Mouse (Mus musculus) CH12.LX (cell line): ENCODE data around the gene Car10. TPM values are rescaled to one million over a fixed set of nuclear protein-coding genes. Genes with fewer than 3 reads are reported as not detected.

Experiments
- DNase-seq: peaks from one replicate; pipeline ENCODE4 v3.0.0-alpha.2; 2013; ENCODE audit errors: extremely low read depth
- H3K27ac ChIP-seq: 2 replicates; pipeline ENCODE4 v1.5.1; 2012; ENCODE audit warnings: low read depth, mild to moderate bottlenecking, control low read depth, moderate library complexity; ENCODE audit not compliant: insufficient read depth
- H3K27me3 ChIP-seq: replicated peaks from 2 replicates; pipeline ENCODE3; 2012; ENCODE audit warnings: inconsistent platforms
- H3K36me3 ChIP-seq, 2 experiments: replicated peaks in 1 of 2; 2 replicates each; pipeline versions ENCODE3 to v1.6.1; 2012; ENCODE audit warnings: inconsistent platforms in 1 of 2, low read length in 1 of 2, mild to moderate bottlenecking in 1 of 2, mixed read lengths in 1 of 2, moderate library complexity in 1 of 2; ENCODE audit not compliant: control insufficient read depth in 1 of 2, insufficient read depth in 1 of 2
- H3K4me1 ChIP-seq, 2 experiments: 2 replicates each; pipeline ENCODE4 v1.6.1; 2012; ENCODE audit warnings: inconsistent platforms in 1 of 2, moderate library complexity in 1 of 2; ENCODE audit not compliant: insufficient read depth in 2 of 2, control insufficient read depth in 1 of 2
- H3K4me2 ChIP-seq: 2 replicates; pipeline ENCODE4 v1.6.1; 2012; ENCODE audit warnings: low read depth, mild to moderate bottlenecking, control low read depth; ENCODE audit not compliant: poor library complexity, insufficient read depth, severe bottlenecking
- H3K4me3 ChIP-seq, 3 experiments: fragments of 150-350 bp in 1 of 3; sonication (generic) in 1 of 3; replicated peaks in 1 of 3; 2 replicates each; pipeline versions ENCODE3 to v1.5.1; 2011 to 2012; ENCODE audit warnings: low read depth in 2 of 3, low read length in 2 of 3, mild to moderate bottlenecking in 2 of 3, moderate library complexity in 2 of 3, control low read depth in 1 of 3, improper control_type of control experiment in 1 of 3, inconsistent platforms in 1 of 3, mixed read lengths in 1 of 3; ENCODE audit not compliant: poor library complexity in 1 of 3
- H3K79me2 ChIP-seq: replicated peaks from 2 replicates; pipeline ENCODE4 v1.6.1; 2012; ENCODE audit warnings: mild to moderate bottlenecking, moderate library complexity; ENCODE audit not compliant: control insufficient read depth, poor library complexity, insufficient read depth, severe bottlenecking; ENCODE audit errors: extremely low read depth
- H3K9ac ChIP-seq: 2 replicates; pipeline ENCODE4 v1.6.1; 2012; ENCODE audit warnings: low read depth, mild to moderate bottlenecking, control low read depth, moderate library complexity; ENCODE audit not compliant: insufficient read depth
- H3K9me3 ChIP-seq: replicated peaks from 2 replicates; pipeline ENCODE3; 2012; ENCODE audit warnings: low read length, inconsistent platforms, mixed read lengths
- BHLHE40 ChIP-seq: IDR thresholded peaks from 2 replicates; pipeline ENCODE4 v1.6.1; 2011; ENCODE audit warnings: mild to moderate bottlenecking, low read depth, low read length, improper control_type of control experiment
- CTCF ChIP-seq, 2 experiments: IDR thresholded peaks in 1 of 2; conservative IDR thresholded peaks in 1 of 2; 2 replicates each; pipeline ENCODE4 v1.5.1; 2011 to 2012; ENCODE audit warnings: low read depth in 2 of 2, low read length in 2 of 2, improper control_type of control experiment in 1 of 2, inconsistent platforms in 1 of 2, mild to moderate bottlenecking in 1 of 2, moderate library complexity in 1 of 2
- EP300 ChIP-seq: IDR thresholded peaks from 2 replicates; pipeline ENCODE4 v1.6.1; 2011; ENCODE audit warnings: low read length, improper control_type of control experiment
- GABPA ChIP-seq: IDR thresholded peaks from 2 replicates; pipeline ENCODE4 v1.6.1; 2012; ENCODE audit warnings: low read depth, low read length, improper control_type of control experiment, inconsistent platforms; ENCODE audit not compliant: insufficient replicate concordance
- HCFC1 ChIP-seq: IDR thresholded peaks from 2 replicates; pipeline ENCODE4 v1.6.1; 2012; ENCODE audit warnings: low read depth, mild to moderate bottlenecking, inconsistent platforms, low read length, improper control_type of control experiment
- IRF4 ChIP-seq: IDR thresholded peaks from 2 replicates; pipeline ENCODE4 v1.6.1; 2014; ENCODE audit warnings: low read depth, mild to moderate bottlenecking, inconsistent platforms, low read length, improper control_type of control experiment
- JUND ChIP-seq: conservative IDR thresholded peaks from 2 replicates; pipeline ENCODE4 v1.6.1; 2011; ENCODE audit warnings: low read depth, low read length, improper control_type of control experiment
- MAFK ChIP-seq: IDR thresholded peaks from 2 replicates; pipeline ENCODE4 v1.6.1; 2011; ENCODE audit warnings: low read length, improper control_type of control experiment; ENCODE audit not compliant: insufficient replicate concordance
- MXI1 ChIP-seq: IDR thresholded peaks from 2 replicates; pipeline ENCODE4 v1.6.1; 2011; ENCODE audit warnings: mild to moderate bottlenecking, low read depth, low read length, improper control_type of control experiment
- MYC ChIP-seq: IDR thresholded peaks from 2 replicates; pipeline ENCODE4 v1.6.1; 2011; ENCODE audit warnings: low read depth, mild to moderate bottlenecking, improper control_type of control experiment, low read length
- PAX5 ChIP-seq: IDR thresholded peaks from 2 replicates; pipeline ENCODE4 v1.6.1; 2012; ENCODE audit warnings: low read length, inconsistent platforms, mixed read lengths
- POLR2AphosphoS2 ChIP-seq: IDR thresholded peaks from 2 replicates; pipeline ENCODE4 v1.6.1; 2011; ENCODE audit warnings: low read depth, low read length, improper control_type of control experiment
- SIN3A ChIP-seq: IDR thresholded peaks from 2 replicates; pipeline ENCODE4 v1.6.1; 2012; ENCODE audit warnings: low read length, improper control_type of control experiment, inconsistent platforms
- TCF12 ChIP-seq: IDR thresholded peaks from 2 replicates; pipeline ENCODE4 v1.6.1; 2014; ENCODE audit warnings: low read depth, mild to moderate bottlenecking, inconsistent platforms, low read length, improper control_type of control experiment
- UBTF ChIP-seq: IDR thresholded peaks from 2 replicates; pipeline ENCODE4 v1.6.1; 2012; ENCODE audit warnings: low read depth, mild to moderate bottlenecking, inconsistent platforms, low read length, improper control_type of control experiment, moderate library complexity
- USF1 ChIP-seq: IDR thresholded peaks from 2 replicates; pipeline ENCODE4 v1.6.1; 2014; ENCODE audit warnings: low read depth, mild to moderate bottlenecking, inconsistent platforms, low read length, improper control_type of control experiment
- ZC3H11A ChIP-seq: IDR thresholded peaks from 2 replicates; pipeline ENCODE4 v1.6.1; 2012; ENCODE audit warnings: low read depth, mild to moderate bottlenecking, inconsistent platforms, low read length, improper control_type of control experiment
- ZKSCAN1 ChIP-seq: IDR thresholded peaks from 2 replicates; pipeline ENCODE4 v1.6.1; 2012; ENCODE audit warnings: low read depth, inconsistent platforms, low read length, improper control_type of control experiment, borderline replicate concordance
- ZMIZ1 ChIP-seq: IDR thresholded peaks from 2 replicates; pipeline ENCODE4 v1.6.1; 2012; ENCODE audit warnings: low read depth, mild to moderate bottlenecking, inconsistent platforms, low read length, improper control_type of control experiment
- dilution Hi-C: fragments of 300-500 bp; cut with MboI; formaldehyde crosslinking; loops from 2 replicates; pipeline ENCODE4 v1.14.3; 2020; ENCODE audit warnings: low sequenced_read_pairs; ENCODE audit not compliant: extremely low pct_unique_long_range_greater_than_20kb, extremely low pct_ligation_motif_present
- in situ Hi-C: fragments of 300-500 bp; cut with MboI; formaldehyde crosslinking; loops from 3 replicates; pipeline ENCODE4 v1.14.3; 2019; ENCODE audit warnings: low sequenced_read_pairs, low pct_ligation_motif_present, low pct_unique_long_range_greater_than_20kb, mixed read lengths
- polyA plus RNA-seq: library from polyadenylated mRNA; unstranded; fragments of >175 nt; gene quantifications from 2 replicates; pipeline ENCODE4 v1.2.1, GENCODE M21; 2012; ENCODE audit warnings: low read depth; ENCODE audit not compliant: insufficient read length
- total RNA-seq, 2 experiments: library from RNA; depleted of rRNA; stranded (reverse); fragments of 300-350 nt in 1 of 2; fragments of >200 nt in 1 of 2; gene quantifications; 2 replicates each; pipeline ENCODE4 v1.2.3; 2012 to 2014

The Car10 gene
- total and polyA plus RNA-seq, 3 experiments, result not detected

DNA sequence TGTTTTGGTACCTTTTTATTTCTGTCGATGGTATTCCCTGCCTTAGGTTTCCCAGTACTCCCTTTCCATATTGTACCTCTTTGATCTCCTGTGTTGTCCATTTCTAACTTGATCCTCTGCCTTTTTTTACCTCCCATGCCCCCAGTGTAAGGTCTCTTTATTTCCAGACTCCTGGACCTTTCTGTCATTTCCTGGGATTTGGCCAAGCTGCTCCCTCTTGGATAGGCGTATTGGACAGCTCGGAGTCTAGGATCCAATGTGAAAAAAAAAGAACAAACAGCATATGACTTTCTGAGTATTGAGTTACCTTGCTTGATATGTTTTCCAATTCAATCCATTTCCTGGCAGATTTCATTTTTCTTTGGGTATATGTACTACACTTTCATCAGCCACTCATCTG, 102.2 kb downstream of the Car10 start:
- H3K4me1 ChIP-seq, result no peaks in the 10 kb centered on the region
- dilution Hi-C loops (no loop called here), in situ Hi-C loops (no loop called here)
- H3K4me2 ChIP-seq, result no peak overlapping the region
- TF ChIP-seq TCF12, result no peak
- no peak for TF ChIP-seq POLR2AphosphoS2
- no peak for DNase-seq
- H3K36me3 ChIP-seq, result no peaks in the 10 kb centered on the region
- H3K27me3 ChIP-seq, result no peaks in the 10 kb centered on the region
- H3K9me3 ChIP-seq, result peaks cover 54% of the 10 kb centered on the region
- no peak overlapping the region for H3K9ac ChIP-seq
- no peaks in the 10 kb centered on the region for H3K79me2 ChIP-seq
- H3K27ac ChIP-seq, result no peak overlapping the region
- no peak overlapping the region for H3K4me3 ChIP-seq

DNA sequence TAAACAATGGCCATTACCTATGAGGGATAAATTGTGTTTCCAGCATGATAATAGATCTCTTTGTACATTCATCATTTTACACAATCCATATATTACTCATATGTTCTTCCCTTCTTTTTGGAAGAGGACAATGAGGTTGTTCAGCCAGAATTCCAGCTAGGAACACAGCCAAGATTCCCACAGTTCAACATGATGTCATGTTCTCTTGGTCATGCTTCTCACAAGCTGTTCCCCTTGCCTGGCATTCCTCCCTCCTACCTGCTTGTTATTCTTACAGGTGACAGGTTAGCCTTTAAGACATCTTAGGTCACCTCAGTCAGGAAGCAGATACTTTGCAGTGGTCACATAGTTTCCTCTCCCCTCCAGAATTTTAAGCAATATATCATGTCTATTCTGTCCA, 119.6 kb downstream of the Car10 start:
- TF ChIP-seq UBTF, result no peak
- TF ChIP-seq HCFC1, result no peak
- no peak for TF ChIP-seq ZKSCAN1
- TF ChIP-seq EP300, result no peak
- TF ChIP-seq USF1, result no peak
- TF ChIP-seq ZMIZ1, result no peak
- no peak for TF ChIP-seq PAX5
- TF ChIP-seq GABPA, result no peak
- TF ChIP-seq SIN3A, result no peak
- no peak for TF ChIP-seq JUND
- no peak for TF ChIP-seq MYC
- no peak for TF ChIP-seq MXI1
- no peaks in the 10 kb centered on the region for H3K79me2 ChIP-seq
- in situ Hi-C loops, result no loop called here

DNA sequence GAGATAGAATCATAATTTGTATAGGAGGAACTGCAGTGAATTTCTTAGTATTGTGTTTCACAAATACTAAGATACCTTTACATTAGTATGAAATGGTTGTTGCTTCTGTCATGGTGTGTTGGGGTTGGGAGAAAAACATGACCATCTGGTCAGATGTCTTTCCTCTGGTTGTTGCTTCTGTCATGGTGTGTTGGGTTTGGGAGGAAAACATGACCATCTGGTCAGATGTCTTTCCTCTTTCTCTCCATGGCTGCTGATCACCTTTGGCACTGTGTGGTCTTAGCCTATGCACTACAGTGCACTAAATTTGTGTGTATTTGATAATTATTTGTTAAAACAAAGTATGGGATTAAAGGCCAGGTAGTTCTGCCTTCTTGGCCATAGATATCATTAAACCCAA, 132.2 kb downstream of the Car10 start:
- TF ChIP-seq MAFK, result no peak
- TF ChIP-seq IRF4, result no peak
- TF ChIP-seq BHLHE40, result no peak
- TF ChIP-seq ZC3H11A, result no peak
- no peak for TF ChIP-seq HCFC1
- TF ChIP-seq CTCF (conservative IDR thresholded peaks at IDR 0.05 in 1 of 2, IDR thresholded peaks at IDR 0.05 in 1 of 2; ENCODE audit: low read depth in 2 of 2, low read length in 2 of 2), result no peak
- H3K79me2 ChIP-seq, result no peaks in the 10 kb centered on the region

More for the DNA sequence above, 119.6 kb downstream of the Car10 start:
- Histone ChIP-seq H3K4me1 (no peaks in the 10 kb centered on the region), H3K9ac (no peak overlapping the region), H3K27me3 (no peaks in the 10 kb centered on the region), H3K4me2 (no peak overlapping the region), H3K4me3 (no peak overlapping the region), H3K36me3 (no peaks in the 10 kb centered on the region), H3K27ac (no peak overlapping the region), H3K9me3 (peaks cover 51% of the 10 kb centered on the region)
- DNase-seq, result no peak
- dilution Hi-C loops, result no loop called here

More for the DNA sequence above, 132.2 kb downstream of the Car10 start:
- Histone ChIP-seq H3K4me2 (no peak overlapping the region), H3K36me3 (no peaks in the 10 kb centered on the region), H3K4me1 (no peaks in the 10 kb centered on the region), H3K27me3 (no peaks in the 10 kb centered on the region), H3K9me3 (peaks cover 35% of the 10 kb centered on the region), H3K27ac (no peak overlapping the region), H3K9ac (no peak overlapping the region), H3K4me3 (no peak overlapping the region)
- in situ Hi-C loops, result no loop called here
- no peak for DNase-seq
- dilution Hi-C loops, result no loop called here
